Mouse (Mus musculus): Measurements from ENCODE around the gene Vill. TPM values are rescaled to one million over a fixed set of nuclear protein-coding genes. Genes with fewer than 3 reads are reported as not detected.

Gene Vill
- 10.6 and 11.5 TPM in 2 replicates for polyA plus RNA-seq (2015; fragmentation: Nextera tagmentation; extraction: Ambion mirVana)

- Histone ChIP-seq H3K4me1 (peaks cover 44% of the 10 kb centered on the region), H3K27me3 (replicated peaks) (peaks cover 12% of the 10 kb centered on the region), H3K4me3 (peak within 1 kb of the TSS; percentile 49), H3K36me3 (no peaks in the 10 kb centered on the region), H3K27ac (replicated peaks) (peak within 1 kb of the TSS; percentile 8; the same call in 1 of the 2 replicates), H3K4me2 (peak within 1 kb of the TSS; percentile 71), H3K9me3 (no peaks in the 10 kb centered on the region), H3K9ac (peak within 1 kb of the TSS; percentile 76)
- 0 out of 2 replicates have a peak, but pooled peaks have one; percentile 59 for ATAC-seq (ENCODE audit: extremely low read depth, insufficient number of reproducible peaks, low FRiP score, low TSS enrichment)
- WGBS, result 9% methylated on average over 22 of the region's 22 CpGs
Measured at GRCm38 (mm10) chr9:119052154-119052944, at the start of gene Vill. Vill (plus strand) TSS chr9:119052778.

- Histone ChIP-seq H3K4me3 (no peak overlapping the region), H3K4me2 (peak overlapping the region; percentile 30), H3K4me1 (peaks cover 71% of the 10 kb centered on the region), H3K9me3 (no peaks in the 10 kb centered on the region), H3K36me3 (no peaks in the 10 kb centered on the region), H3K27ac (replicated peaks) (peak overlapping the region; percentile 12), H3K27me3 (replicated peaks) (no peaks in the 10 kb centered on the region), H3K9ac (peak overlapping the region; percentile 19; the same call in 1 of the 2 replicates)
- ATAC-seq (ENCODE audit: extremely low read depth, insufficient number of reproducible peaks, low FRiP score, low TSS enrichment), result no peak
- WGBS, result 61% methylated on average over 23 of the region's 23 CpGs
Measured at GRCm38 (mm10) chr9:119003990-119004702, 48.4 kb upstream of the Vill start.

- no peak for ATAC-seq (ENCODE audit: extremely low read depth, insufficient number of reproducible peaks, low FRiP score, low TSS enrichment)
- no peaks in the 10 kb centered on the region for H3K9me3 ChIP-seq
- H3K27me3 ChIP-seq (replicated peaks), result no peaks in the 10 kb centered on the region
- no peaks in the 10 kb centered on the region for H3K36me3 ChIP-seq
- 81% methylated on average over 16 of the region's 16 CpGs for WGBS
- H3K4me1 ChIP-seq, result peaks cover 76% of the 10 kb centered on the region
- H3K9ac ChIP-seq, result peak overlapping the region; percentile 19; the same call in 1 of the 2 replicates
- peak overlapping the region; percentile 30 for H3K4me2 ChIP-seq
- H3K27ac ChIP-seq (replicated peaks), result peak overlapping the region; percentile 12
- no peak overlapping the region for H3K4me3 ChIP-seq
Measured at GRCm38 (mm10) chr9:119004703-119005076, 47.9 kb upstream of the Vill start.

- Histone ChIP-seq H3K9me3 (no peaks in the 10 kb centered on the region), H3K27ac (replicated peaks) (no peak overlapping the region), H3K9ac (no peak overlapping the region), H3K4me3 (no peak overlapping the region), H3K4me2 (no peak overlapping the region), H3K27me3 (replicated peaks) (no peaks in the 10 kb centered on the region), H3K36me3 (no peaks in the 10 kb centered on the region), H3K4me1 (peaks cover 76% of the 10 kb centered on the region)
- no peak for ATAC-seq (ENCODE audit: extremely low read depth, insufficient number of reproducible peaks, low FRiP score, low TSS enrichment)
- 79% methylated on average over 15 of the region's 15 CpGs for WGBS
Measured at GRCm38 (mm10) chr9:119005303-119006029, 47.1 kb upstream of the Vill start.

GRCm38 (mm10) chr9:119007266-119007665 is 45.3 kb upstream of the Vill start:
- H3K27me3 ChIP-seq (replicated peaks), result no peaks in the 10 kb centered on the region
- peaks cover 59% of the 10 kb centered on the region for H3K4me1 ChIP-seq
- no peaks in the 10 kb centered on the region for H3K9me3 ChIP-seq

GRCm38 (mm10) chr9:119008871-119009270 is 43.7 kb upstream of the Vill start:
- H3K27me3 ChIP-seq (replicated peaks), result no peaks in the 10 kb centered on the region
- ATAC-seq (ENCODE audit: extremely low read depth, insufficient number of reproducible peaks, low FRiP score, low TSS enrichment), result no peak
- no peak overlapping the region for H3K4me3 ChIP-seq
- H3K4me2 ChIP-seq, result no peak overlapping the region
- no peaks in the 10 kb centered on the region for H3K9me3 ChIP-seq
- H3K27ac ChIP-seq (replicated peaks), result 0 out of 2 replicates have a peak overlapping the region, but pooled peaks have one; percentile 9
- 0 out of 2 replicates have a peak overlapping the region, but pooled peaks have one; percentile 34 for H3K9ac ChIP-seq
- H3K36me3 ChIP-seq, result peaks cover 28% of the 10 kb centered on the region
- H3K4me1 ChIP-seq, result peaks cover 43% of the 10 kb centered on the region
- 45% methylated on average over 7 of the region's 7 CpGs for WGBS

More at GRCm38 (mm10) chr9:119007266-119007665, 45.3 kb upstream of the Vill start:
- H3K4me3 ChIP-seq, result no peak overlapping the region
- H3K9ac ChIP-seq, result no peak overlapping the region
- H3K4me2 ChIP-seq, result no peak overlapping the region
- H3K27ac ChIP-seq (replicated peaks), result no peak overlapping the region
- WGBS, result 78% methylated on average over 10 of the region's 10 CpGs
- peaks cover 12% of the 10 kb centered on the region for H3K36me3 ChIP-seq
- no peak for ATAC-seq (ENCODE audit: extremely low read depth, insufficient number of reproducible peaks, low FRiP score, low TSS enrichment)

- H3K27ac ChIP-seq (replicated peaks), result 0 out of 2 replicates have a peak overlapping the region, but pooled peaks have one; percentile 15
- WGBS, result 82% methylated on average over 13 of the region's 13 CpGs
- no peaks in the 10 kb centered on the region for H3K9me3 ChIP-seq
- no peak overlapping the region for H3K4me2 ChIP-seq
- no peaks in the 10 kb centered on the region for H3K27me3 ChIP-seq (replicated peaks)
- no peak overlapping the region for H3K4me3 ChIP-seq
- H3K9ac ChIP-seq, result no peak overlapping the region
- ATAC-seq (ENCODE audit: extremely low read depth, insufficient number of reproducible peaks, low FRiP score, low TSS enrichment), result no peak
- peaks cover 42% of the 10 kb centered on the region for H3K36me3 ChIP-seq
- peaks cover 30% of the 10 kb centered on the region for H3K4me1 ChIP-seq
Measured at GRCm38 (mm10) chr9:119010156-119010710, 42.3 kb upstream of the Vill start.

GRCm38 (mm10) chr9:119016785-119017507 is 35.6 kb upstream of the Vill start:
- no peak overlapping the region for H3K4me2 ChIP-seq
- ATAC-seq (ENCODE audit: extremely low read depth, insufficient number of reproducible peaks, low FRiP score, low TSS enrichment), result no peak
- no peaks in the 10 kb centered on the region for H3K9me3 ChIP-seq
- no peaks in the 10 kb centered on the region for H3K4me1 ChIP-seq
- no peaks in the 10 kb centered on the region for H3K27me3 ChIP-seq (replicated peaks)
- H3K9ac ChIP-seq, result no peak overlapping the region
- H3K4me3 ChIP-seq, result no peak overlapping the region
- WGBS, result 81% methylated on average over 7 of the region's 7 CpGs
- no peak overlapping the region for H3K27ac ChIP-seq (replicated peaks)
- H3K36me3 ChIP-seq, result peaks cover 66% of the 10 kb centered on the region

- no peak overlapping the region for H3K9ac ChIP-seq
- H3K9me3 ChIP-seq, result no peaks in the 10 kb centered on the region
- H3K36me3 ChIP-seq, result peaks cover 37% of the 10 kb centered on the region
- H3K27me3 ChIP-seq (replicated peaks), result no peaks in the 10 kb centered on the region
- H3K27ac ChIP-seq (replicated peaks), result no peak overlapping the region
- ATAC-seq (ENCODE audit: extremely low read depth, insufficient number of reproducible peaks, low FRiP score, low TSS enrichment), result no peak
- 74% methylated on average over 7 of the region's 7 CpGs for WGBS
- no peaks in the 10 kb centered on the region for H3K4me1 ChIP-seq
- H3K4me3 ChIP-seq, result no peak overlapping the region
- H3K4me2 ChIP-seq, result no peak overlapping the region
Measured at GRCm38 (mm10) chr9:119021731-119022130, 30.8 kb upstream of the Vill start.

GRCm38 (mm10) chr9:119025263-119025662 is 27.3 kb upstream of the Vill start:
- WGBS, result 66% methylated on average over 6 of the region's 6 CpGs
- H3K4me2 ChIP-seq, result no peak overlapping the region
- H3K27ac ChIP-seq (replicated peaks), result no peak overlapping the region
- H3K27me3 ChIP-seq (replicated peaks), result no peaks in the 10 kb centered on the region
- H3K9me3 ChIP-seq, result no peaks in the 10 kb centered on the region
- H3K9ac ChIP-seq, result no peak overlapping the region
- no peak overlapping the region for H3K4me3 ChIP-seq
- ATAC-seq (ENCODE audit: extremely low read depth, insufficient number of reproducible peaks, low FRiP score, low TSS enrichment), result no peak
- H3K4me1 ChIP-seq, result no peaks in the 10 kb centered on the region; the same call in 1 of the 2 replicates
- H3K36me3 ChIP-seq, result peaks cover 29% of the 10 kb centered on the region

Data from heart, embryonic 13.5 days (tissue).